Mouse (Mus musculus) hindbrain, embryonic 10.5 days (tissue): ENCODE data around the gene Ivd. TPM values are rescaled to one million over a fixed set of nuclear protein-coding genes. Genes with fewer than 3 reads are reported as not detected.

Experiments
- DNase-seq: peaks from one replicate; pipeline ENCODE4 v3.0.0-alpha.2; 2017; ENCODE audit warnings: low spot score
- H3K27ac ChIP-seq: fragments of 300-500 bp; sonication (generic); 2 replicates; pipeline ENCODE4 v1.5.1; 2016; ENCODE audit warnings: mild to moderate bottlenecking, moderate library complexity
- H3K27me3 ChIP-seq: fragments of 300-500 bp; sonication (generic); 2 replicates; pipeline ENCODE4 v1.6.1; 2016; ENCODE audit warnings: mild to moderate bottlenecking; ENCODE audit not compliant: poor library complexity, insufficient read depth, severe bottlenecking
- H3K36me3 ChIP-seq: fragments of 300-500 bp; sonication (generic); 2 replicates; pipeline ENCODE4 v1.6.1; 2016; ENCODE audit warnings: mild to moderate bottlenecking, moderate library complexity
- H3K4me1 ChIP-seq: fragments of 300-500 bp; sonication (generic); replicated peaks from 2 replicates; pipeline ENCODE4 v1.6.1; 2016; ENCODE audit warnings: mild to moderate bottlenecking
- H3K4me3 ChIP-seq: fragments of 300-500 bp; sonication (generic); 2 replicates; pipeline ENCODE4 v1.5.1; 2016; ENCODE audit warnings: mild to moderate bottlenecking, moderate library complexity
- H3K9me3 ChIP-seq: fragments of 300-500 bp; sonication (generic); 2 replicates; pipeline ENCODE4 v1.6.1; 2016; ENCODE audit warnings: mild to moderate bottlenecking, moderate library complexity
- WGBS: fragments of 180-500 bp; shearing (Covaris S2); methylation state at CpG from one replicate; pipeline ENCODE4 v1.1.7; 2016; 5-methylcytosine and 5-hydroxymethylcytosine counted together
- polyA plus RNA-seq: library from polyadenylated mRNA; unstranded; fragments of >200 nt; fragmentation: Nextera tagmentation; extraction: Ambion mirVana; gene quantifications from 2 replicates; pipeline ENCODE4 v1.2.1, GENCODE M21; 2016

Ivd gene
- polyA plus RNA-seq, result 59.4 and 65.9 TPM in 2 replicates

GRCm38 (mm10) chr2:118861454-118862339 lies at the start of gene Ivd:
Gene Ivd (plus strand): TSS chr2:118861954.
- H3K27me3 ChIP-seq, result no peaks in the 10 kb centered on the region
- under 1% methylated on average over 34 of the region's 34 CpGs for WGBS
- H3K9me3 ChIP-seq, result no peaks in the 10 kb centered on the region
- peak within 1 kb of the TSS; percentile 76 for H3K4me3 ChIP-seq
- H3K27ac ChIP-seq, result peak within 1 kb of the TSS; percentile 89
- peaks cover 12% of the 10 kb centered on the region for H3K36me3 ChIP-seq
- H3K4me1 ChIP-seq, result peaks cover 29% of the 10 kb centered on the region
- DNase-seq, result peak; percentile 92

- H3K4me3 ChIP-seq, result no peak overlapping the region
- no peaks in the 10 kb centered on the region for H3K9me3 ChIP-seq
- no peak overlapping the region for H3K27ac ChIP-seq
- H3K27me3 ChIP-seq, result no peaks in the 10 kb centered on the region
- DNase-seq, result no peak
- WGBS, result 59% methylated on average over 1 of the region's 1 CpGs
- H3K4me1 ChIP-seq, result peaks cover 23% of the 10 kb centered on the region
- H3K36me3 ChIP-seq, result peaks cover 21% of the 10 kb centered on the region
Measured at GRCm38 (mm10) chr2:118812724-118813123, 49.0 kb upstream of the Ivd start.

GRCm38 (mm10) chr2:118813981-118814836 lies 47.5 kb upstream of the Ivd start, which contains the start of gene Knstrn:
Gene Knstrn (plus strand): TSS chr2:118814003.
- peak; percentile 93 for DNase-seq
- H3K9me3 ChIP-seq, result no peaks in the 10 kb centered on the region
- peak within 1 kb of the TSS; percentile 85 for H3K4me3 ChIP-seq
- H3K27me3 ChIP-seq, result no peaks in the 10 kb centered on the region
- under 1% methylated on average over 49 of the region's 49 CpGs for WGBS
- H3K36me3 ChIP-seq, result peaks cover 36% of the 10 kb centered on the region
- H3K27ac ChIP-seq, result peak within 1 kb of the TSS; percentile 96
- peaks cover 23% of the 10 kb centered on the region for H3K4me1 ChIP-seq

- Histone ChIP-seq H3K27me3 (no peaks in the 10 kb centered on the region), H3K36me3 (peaks cover 85% of the 10 kb centered on the region), H3K4me1 (no peaks in the 10 kb centered on the region), H3K4me3 (no peak overlapping the region), H3K9me3 (peaks cover 11% of the 10 kb centered on the region; the same call in 1 of the 2 replicates), H3K27ac (no peak overlapping the region)
- WGBS, result 92% methylated on average over 5 of the region's 5 CpGs
- no peak for DNase-seq
Measured at GRCm38 (mm10) chr2:118822800-118823199, 39.0 kb upstream of the Ivd start.

- peaks cover 11% of the 10 kb centered on the region; the same call in 1 of the 2 replicates for H3K9me3 ChIP-seq
- no peaks in the 10 kb centered on the region for H3K27me3 ChIP-seq
- no peak for DNase-seq
- no peak overlapping the region for H3K4me3 ChIP-seq
- H3K36me3 ChIP-seq, result peaks cover 85% of the 10 kb centered on the region
- no peak overlapping the region for H3K27ac ChIP-seq
- WGBS, result 93% methylated on average over 4 of the region's 4 CpGs
- no peaks in the 10 kb centered on the region for H3K4me1 ChIP-seq
Measured at GRCm38 (mm10) chr2:118824396-118824795, 37.4 kb upstream of the Ivd start.

- Histone ChIP-seq H3K4me1 (no peaks in the 10 kb centered on the region), H3K27me3 (no peaks in the 10 kb centered on the region), H3K27ac (no peak overlapping the region), H3K4me3 (no peak overlapping the region), H3K36me3 (peaks cover 100% of the 10 kb centered on the region), H3K9me3 (peaks cover 11% of the 10 kb centered on the region; the same call in 1 of the 2 replicates)
- DNase-seq, result no peak
- 92% methylated on average over 5 of the region's 5 CpGs for WGBS
Measured at GRCm38 (mm10) chr2:118829096-118829495, 32.7 kb upstream of the Ivd start.

- no peak overlapping the region for H3K27ac ChIP-seq
- no peaks in the 10 kb centered on the region for H3K9me3 ChIP-seq
- peaks cover 75% of the 10 kb centered on the region for H3K36me3 ChIP-seq
- H3K27me3 ChIP-seq, result no peaks in the 10 kb centered on the region
- WGBS, result 93% methylated on average over 6 of the region's 6 CpGs
- peaks cover 5% of the 10 kb centered on the region; the same call in 1 of the 2 replicates for H3K4me1 ChIP-seq
- no peak overlapping the region for H3K4me3 ChIP-seq
- DNase-seq, result no peak
Measured at GRCm38 (mm10) chr2:118834061-118834460, 27.7 kb upstream of the Ivd start.

GRCm38 (mm10) chr2:118835115-118835514 lies 26.6 kb upstream of the Ivd start:
- DNase-seq, result no peak
- H3K36me3 ChIP-seq, result peaks cover 65% of the 10 kb centered on the region
- H3K9me3 ChIP-seq, result no peaks in the 10 kb centered on the region
- H3K4me3 ChIP-seq, result no peak overlapping the region
- H3K27me3 ChIP-seq, result no peaks in the 10 kb centered on the region
- H3K4me1 ChIP-seq, result peaks cover 5% of the 10 kb centered on the region; the same call in 1 of the 2 replicates
- no peak overlapping the region for H3K27ac ChIP-seq
- WGBS, result 89% methylated on average over 6 of the region's 6 CpGs

- Histone ChIP-seq H3K4me3 (no peak overlapping the region), H3K9me3 (no peaks in the 10 kb centered on the region), H3K27ac (no peak overlapping the region), H3K36me3 (peaks cover 32% of the 10 kb centered on the region), H3K27me3 (no peaks in the 10 kb centered on the region), H3K4me1 (peaks cover 5% of the 10 kb centered on the region; the same call in 1 of the 2 replicates)
- DNase-seq, result no peak
- WGBS, result 52% methylated on average over 5 of the region's 5 CpGs
Measured at GRCm38 (mm10) chr2:118838330-118838729, 23.4 kb upstream of the Ivd start.

GRCm38 (mm10) chr2:118841186-118841585 lies 20.6 kb upstream of the Ivd start:
- H3K9me3 ChIP-seq, result no peaks in the 10 kb centered on the region
- peaks cover 4% of the 10 kb centered on the region; the same call in 1 of the 2 replicates for H3K36me3 ChIP-seq
- 79% methylated on average over 5 of the region's 5 CpGs for WGBS
- H3K27me3 ChIP-seq, result no peaks in the 10 kb centered on the region
- H3K4me1 ChIP-seq, result peaks cover 6% of the 10 kb centered on the region; the same call in 1 of the 2 replicates
- H3K4me3 ChIP-seq, result no peak overlapping the region
- no peak overlapping the region for H3K27ac ChIP-seq
- no peak for DNase-seq

- no peaks in the 10 kb centered on the region for H3K27me3 ChIP-seq
- no peak overlapping the region for H3K4me3 ChIP-seq
- 87% methylated on average over 4 of the region's 4 CpGs for WGBS
- no peaks in the 10 kb centered on the region for H3K36me3 ChIP-seq
- no peak for DNase-seq
- no peak overlapping the region for H3K27ac ChIP-seq
- H3K9me3 ChIP-seq, result no peaks in the 10 kb centered on the region
- H3K4me1 ChIP-seq, result peaks cover 8% of the 10 kb centered on the region; the same call in 1 of the 2 replicates
Measured at GRCm38 (mm10) chr2:118841774-118842173, 20.0 kb upstream of the Ivd start.

GRCm38 (mm10) chr2:118844427-118844826 lies 17.3 kb upstream of the Ivd start:
- Histone ChIP-seq H3K9me3 (no peaks in the 10 kb centered on the region), H3K4me1 (0 out of 2 replicates have a peak, but pooled peaks cover 3% of the 10 kb centered on the region), H3K36me3 (no peaks in the 10 kb centered on the region), H3K4me3 (no peak overlapping the region), H3K27me3 (no peaks in the 10 kb centered on the region), H3K27ac (no peak overlapping the region)
- no peak for DNase-seq
- WGBS, result 87% methylated on average over 3 of the region's 3 CpGs
